Mouse (Mus musculus) T-helper 17 cell (primary cell): ENCODE measurements around the gene Sema3e.

Source experiments
- in situ Hi-C, 2 experiments: fragments of 300-600 bp; cut with MboI, MseI; formaldehyde crosslinking; loops; 1 replicate in 1 of 2; 2 replicates in 1 of 2; pipeline ENCODE4 v1.15.1; 2025; ENCODE audit warnings: high pct_unique_total_duplicates in 2 of 2

Sema3e gene

DNA sequence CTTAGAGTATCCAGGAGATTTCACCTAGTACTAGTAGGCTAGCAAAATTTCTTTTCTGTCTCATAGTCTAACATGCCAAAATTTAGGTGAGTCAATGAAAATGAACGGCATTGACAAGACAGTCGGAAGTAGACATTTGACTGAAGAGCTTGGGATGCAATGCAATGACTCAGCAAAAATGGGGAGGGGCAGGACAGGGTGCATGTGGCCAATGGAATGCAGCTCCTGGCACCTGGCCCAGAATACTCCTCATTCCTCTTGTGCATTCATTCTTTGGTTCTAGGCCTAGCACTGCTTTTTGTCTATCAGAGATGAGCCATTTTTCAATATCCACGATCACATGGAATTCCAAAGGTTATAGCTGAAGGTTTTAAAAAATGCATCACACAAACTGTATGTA is 48.1 kb downstream of the Sema3e start:
- in situ Hi-C loops, result no loop called here

DNA sequence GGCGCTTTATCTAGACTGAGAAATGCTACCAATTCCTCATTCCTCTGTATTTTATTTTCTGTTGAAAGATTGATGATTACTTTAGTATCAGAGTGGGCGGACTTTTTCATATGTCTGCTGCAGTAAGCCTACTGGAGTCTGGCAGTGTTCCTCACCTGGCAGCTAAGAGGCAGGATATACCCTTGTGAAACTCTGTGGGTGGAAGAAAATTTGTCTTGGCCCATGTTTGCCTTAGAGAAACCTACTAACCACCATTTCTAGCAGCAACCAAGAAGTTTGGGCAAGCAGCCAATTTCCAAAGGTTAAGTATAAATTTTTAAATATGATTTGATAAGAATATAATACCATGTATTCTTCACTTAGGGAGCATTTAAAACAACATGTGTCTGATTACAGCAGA is 63.0 kb downstream of the Sema3e start:
- in situ Hi-C loops, result no loop called here

DNA sequence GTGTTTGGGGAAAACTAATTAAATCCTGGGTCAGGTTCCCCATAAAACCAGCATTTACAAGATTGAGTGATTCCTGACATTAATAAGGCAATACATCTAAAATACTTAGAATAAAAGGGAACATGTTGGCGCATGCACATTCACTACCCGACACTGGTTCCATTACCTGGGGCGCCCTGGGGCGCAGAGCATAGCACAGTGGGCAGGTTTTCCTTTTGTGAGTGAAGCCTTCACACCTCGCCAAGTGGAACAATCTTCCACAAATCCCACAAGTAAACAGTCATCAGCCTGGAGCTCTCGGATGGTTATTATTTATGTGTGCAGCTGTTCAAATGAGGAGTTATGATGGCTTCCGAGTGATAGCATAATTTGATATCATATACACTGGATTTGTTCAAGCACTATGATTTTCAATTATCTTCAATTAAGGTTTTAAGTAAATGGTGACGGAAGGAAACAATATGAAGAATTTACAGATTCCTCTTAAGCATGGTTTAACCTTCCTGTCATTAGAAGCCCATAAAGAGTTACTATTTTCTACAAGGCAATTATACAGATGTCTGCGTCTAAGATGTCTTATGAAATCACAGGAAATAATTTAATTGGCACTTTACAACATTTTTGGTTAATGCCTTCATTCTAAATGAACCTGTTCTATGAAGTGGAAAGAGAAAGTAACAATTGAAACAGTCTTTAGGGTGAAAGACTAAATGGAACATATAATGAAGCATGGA is 65.0 kb downstream of the Sema3e start:
- in situ Hi-C loops, result no loop called here

DNA sequence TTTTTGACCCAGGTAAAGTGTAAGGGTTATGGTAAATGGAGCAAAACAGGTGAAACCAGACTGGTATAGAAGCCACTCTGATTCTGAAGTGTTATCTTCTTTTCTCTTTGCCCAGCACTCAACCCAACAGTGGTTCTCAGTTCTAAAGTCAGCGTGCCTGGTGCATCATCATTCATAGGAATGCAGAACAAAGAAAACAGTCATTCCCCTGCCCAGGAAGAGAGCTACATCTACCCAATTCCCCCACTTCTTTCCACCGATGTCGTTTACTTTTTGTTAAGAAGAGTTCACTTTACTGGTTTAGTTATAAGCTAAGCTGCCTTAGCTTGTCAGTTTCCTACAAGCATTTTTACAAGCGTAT is 65.5 kb downstream of the Sema3e start:
- in situ Hi-C loops, result no loop called here

DNA sequence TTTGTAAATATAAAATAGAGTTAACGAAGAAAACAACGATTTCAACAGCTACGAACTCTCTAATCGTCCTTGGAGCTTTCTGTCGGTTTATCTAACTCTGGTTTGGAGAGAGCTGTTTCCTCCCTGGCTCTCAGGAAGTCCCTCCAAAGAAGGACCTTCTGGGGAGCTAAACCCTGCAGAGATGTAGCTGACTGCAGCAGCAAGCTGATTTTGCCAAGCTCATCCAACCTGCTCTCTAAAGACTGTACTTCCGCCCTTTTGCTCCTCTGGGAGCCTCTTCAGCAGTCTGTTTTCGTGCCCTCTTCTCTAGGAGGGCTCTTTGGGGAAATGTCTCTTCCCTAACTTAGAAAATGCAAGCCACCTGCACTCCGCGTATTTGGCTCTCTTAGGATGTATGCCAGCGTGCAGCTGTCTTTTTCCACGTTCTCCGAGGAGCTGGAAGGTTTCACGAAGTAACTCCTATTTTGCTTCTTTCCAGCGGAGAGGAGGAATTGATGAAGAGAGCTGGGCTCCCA is 67.2 kb downstream of the Sema3e start:
- in situ Hi-C loops, result no loop called here

DNA sequence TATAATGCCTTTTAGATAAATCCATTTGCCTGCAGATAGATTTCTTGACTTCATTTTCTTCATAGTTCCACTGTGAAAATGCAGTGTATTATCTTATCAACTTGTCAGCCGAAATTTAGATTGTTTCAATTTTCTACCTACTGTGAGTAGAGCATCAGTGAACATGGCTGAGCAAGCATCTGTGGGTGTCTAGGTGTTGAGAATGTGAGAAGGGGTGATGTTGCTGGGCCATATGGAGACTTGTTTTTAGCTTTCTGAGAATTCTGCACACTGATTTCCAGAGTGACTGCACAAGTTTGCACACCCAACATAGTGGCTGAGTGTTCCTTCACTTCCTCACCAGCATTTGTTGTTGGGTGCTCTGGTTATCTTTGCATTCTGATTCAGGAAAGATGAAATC is 71.1 kb downstream of the Sema3e start:
- in situ Hi-C loops, result no loop called here

DNA sequence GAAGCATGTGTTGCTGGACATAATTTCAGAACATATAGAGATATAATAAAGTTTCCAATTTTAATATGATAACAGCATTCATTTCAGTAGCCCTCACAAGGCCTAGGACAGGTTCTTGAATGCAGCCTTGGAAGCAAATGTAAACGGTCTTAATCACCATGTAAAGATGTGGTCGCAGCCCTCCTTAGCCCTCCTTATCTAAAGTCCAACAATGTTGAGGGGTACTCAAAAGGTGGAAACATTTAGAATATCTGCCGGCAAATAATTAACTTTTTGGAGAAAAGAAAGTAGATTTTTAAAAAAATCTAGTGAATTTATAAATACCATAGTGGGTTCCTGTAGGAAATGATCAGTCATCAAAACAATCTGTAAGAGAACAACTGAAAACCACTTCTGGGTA is 73.6 kb downstream of the Sema3e start:
- in situ Hi-C loops, result no loop called here

DNA sequence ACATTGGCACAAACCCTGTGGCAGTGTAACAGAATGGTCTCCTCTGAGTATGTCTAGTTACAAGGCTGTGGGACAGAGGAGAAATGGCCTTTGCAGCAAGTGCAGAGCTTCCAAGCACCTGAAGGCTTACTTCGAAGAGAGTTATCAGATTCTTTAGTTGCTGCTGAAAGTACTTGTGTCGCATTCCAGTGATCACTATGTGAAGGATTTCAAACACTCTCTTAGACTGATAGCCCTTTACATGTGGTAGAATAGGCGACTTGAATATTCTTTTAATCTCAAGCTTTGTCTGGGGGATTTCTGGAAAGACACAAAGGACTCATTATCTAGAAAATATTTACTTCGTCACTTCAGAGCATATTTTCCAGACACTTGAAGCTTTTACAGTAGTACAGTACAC is 82.3 kb downstream of the Sema3e start:
- in situ Hi-C loops, result no loop called here

DNA sequence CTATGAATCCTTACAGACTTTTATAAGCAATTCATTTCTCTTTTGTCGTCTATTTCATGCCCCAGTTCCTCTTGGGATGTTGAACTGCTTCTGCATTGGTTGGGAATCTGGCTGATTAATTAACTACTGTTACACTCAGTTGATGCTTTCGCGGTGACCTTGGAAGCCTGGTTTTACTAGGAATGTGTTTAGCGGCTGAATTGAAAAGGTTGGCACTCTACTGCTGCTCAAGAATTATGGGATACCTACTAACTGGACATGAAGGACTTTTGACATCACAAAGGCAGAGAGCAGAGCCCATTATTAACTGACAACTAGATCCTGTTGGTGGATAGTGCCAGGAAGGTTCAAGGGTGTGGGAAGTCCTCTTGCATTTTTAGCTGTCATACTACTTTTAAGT is 83.9 kb downstream of the Sema3e start:
- in situ Hi-C loops, result no loop called here

DNA sequence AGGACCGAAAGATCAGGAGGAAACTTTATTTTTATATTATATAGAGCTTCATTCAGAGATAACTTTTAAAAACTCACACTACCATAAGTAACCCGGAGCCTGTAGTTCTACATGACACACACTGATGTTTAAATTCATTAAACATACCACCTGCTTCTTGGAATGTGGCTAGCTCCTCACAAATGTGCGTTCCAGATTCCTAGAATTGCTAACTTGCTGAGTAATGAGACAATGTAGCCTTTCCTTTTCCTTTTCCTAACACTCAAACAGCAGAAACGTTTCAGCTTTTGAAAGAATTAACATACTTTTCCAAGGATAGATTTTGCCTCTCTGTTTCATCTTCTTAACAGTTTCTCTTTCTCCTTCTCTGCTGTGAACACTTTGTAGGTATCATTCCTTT is 86.3 kb downstream of the Sema3e start:
- in situ Hi-C loops, result no loop called here

DNA sequence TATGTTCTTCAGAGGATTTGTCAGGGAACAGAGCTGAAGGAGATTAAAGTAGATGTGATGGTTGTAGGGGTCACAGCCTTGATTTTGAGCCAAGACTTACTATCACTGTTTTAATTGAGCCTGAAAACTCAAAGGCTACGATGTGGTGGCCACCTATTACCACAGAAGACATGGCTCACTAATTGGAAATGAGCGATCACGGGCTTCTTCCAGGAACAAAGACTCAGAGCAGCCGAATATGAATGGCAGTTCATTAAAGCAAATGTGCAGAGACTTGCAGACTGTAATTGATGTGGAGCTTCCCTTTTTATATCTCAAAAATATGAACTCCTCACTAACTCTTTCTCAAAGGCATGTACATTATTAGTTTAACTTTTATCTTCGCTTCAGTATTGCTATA is 96.8 kb downstream of the Sema3e start:
- in situ Hi-C loops, result no loop called here

DNA sequence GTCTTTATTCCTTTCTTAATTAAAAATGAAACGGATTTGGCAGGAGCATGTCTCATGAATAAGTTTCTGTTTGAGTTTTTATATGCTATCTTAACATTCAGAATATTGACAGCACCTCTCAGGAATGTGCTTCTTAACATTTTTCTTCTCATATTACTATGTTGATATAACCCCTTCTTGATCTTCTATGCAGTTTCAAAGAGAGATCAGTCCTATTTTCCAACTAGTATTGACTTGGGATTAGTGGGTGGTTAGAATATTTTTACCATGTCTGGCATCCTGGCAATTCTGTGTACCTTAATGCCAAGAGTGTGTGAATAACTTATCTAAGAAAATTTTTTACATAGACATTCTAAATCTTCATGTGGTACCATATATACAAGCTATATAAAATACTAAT is 101.5 kb downstream of the Sema3e start:
- in situ Hi-C loops, result no loop called here

DNA sequence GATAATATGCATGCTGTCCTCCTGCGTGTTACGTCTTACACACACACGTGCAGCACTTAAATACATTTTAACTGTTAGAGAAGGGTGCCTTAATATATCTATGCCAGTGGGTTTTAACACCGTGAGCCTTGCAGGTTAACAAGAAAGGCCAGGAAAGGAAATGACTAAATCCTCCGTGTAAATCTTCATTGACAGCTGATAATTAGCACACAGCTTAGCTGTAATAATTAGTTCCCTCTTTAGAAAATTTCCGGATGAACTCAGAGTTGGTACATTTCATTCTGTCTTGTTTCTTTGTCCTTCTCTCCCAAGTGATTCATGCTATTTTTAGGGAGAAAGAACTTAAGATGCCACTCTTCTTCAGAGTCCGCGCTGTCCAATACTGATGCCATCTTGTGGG is 110.9 kb downstream of the Sema3e start:
- in situ Hi-C loops, result no loop called here

DNA sequence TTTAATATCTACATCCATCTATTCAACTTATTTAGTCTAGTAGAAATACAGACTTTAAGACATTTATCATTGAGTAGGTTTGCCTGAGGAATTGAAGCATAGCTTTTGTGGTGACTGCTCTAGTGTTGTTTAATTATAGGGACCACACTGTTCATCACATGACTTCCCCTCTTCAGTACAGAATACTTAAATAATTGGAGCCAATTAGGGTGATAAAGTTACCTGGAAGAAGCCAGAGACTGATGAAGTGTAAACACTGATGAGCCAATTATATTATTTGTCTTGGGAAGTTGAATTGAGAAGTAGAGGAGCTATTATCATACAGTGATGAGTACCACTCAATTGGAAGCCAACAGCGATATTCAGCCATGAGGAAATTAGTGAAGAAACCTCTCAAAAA is 113.6 kb downstream of the Sema3e start:
- in situ Hi-C loops, result no loop called here

DNA sequence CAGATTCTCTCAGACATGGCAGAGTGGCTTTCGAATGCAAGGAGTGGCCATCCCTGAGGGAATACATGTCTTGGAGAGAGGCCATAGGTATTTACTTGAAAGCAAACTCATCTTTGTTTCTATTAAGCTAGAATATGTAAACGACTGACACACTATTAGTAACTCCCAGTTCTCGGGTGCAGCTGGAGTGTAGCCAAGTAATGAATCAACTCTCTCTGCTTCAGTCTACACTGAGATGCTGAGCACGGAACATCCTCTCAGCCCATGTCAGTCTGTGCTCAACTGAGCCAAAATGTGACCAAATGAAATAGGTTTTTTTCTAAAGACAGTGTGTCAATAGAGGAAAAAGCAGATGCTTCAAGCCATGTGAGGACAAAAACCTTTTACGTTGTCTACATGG is 137.5 kb downstream of the Sema3e start:
- in situ Hi-C loops, result no loop called here

DNA sequence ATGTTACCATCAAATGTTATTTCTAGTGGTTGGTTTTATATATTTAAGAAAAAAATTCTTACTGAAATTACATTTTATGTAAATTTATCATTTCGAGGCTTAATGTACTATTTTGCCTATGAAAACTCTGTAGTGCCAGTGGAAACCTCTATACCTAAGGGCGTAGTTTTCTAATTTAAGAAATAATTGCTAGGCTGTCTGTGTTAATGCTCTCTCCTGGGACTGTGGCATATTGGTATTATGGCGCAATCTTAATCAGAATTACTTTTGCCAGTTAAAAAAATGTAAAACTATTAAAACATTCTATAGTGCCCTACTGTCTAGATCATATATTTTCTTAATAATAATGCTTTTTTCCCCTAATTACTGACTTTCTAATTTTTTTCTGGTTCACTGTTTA is 138.2 kb downstream of the Sema3e start:
- in situ Hi-C loops, result no loop called here

DNA sequence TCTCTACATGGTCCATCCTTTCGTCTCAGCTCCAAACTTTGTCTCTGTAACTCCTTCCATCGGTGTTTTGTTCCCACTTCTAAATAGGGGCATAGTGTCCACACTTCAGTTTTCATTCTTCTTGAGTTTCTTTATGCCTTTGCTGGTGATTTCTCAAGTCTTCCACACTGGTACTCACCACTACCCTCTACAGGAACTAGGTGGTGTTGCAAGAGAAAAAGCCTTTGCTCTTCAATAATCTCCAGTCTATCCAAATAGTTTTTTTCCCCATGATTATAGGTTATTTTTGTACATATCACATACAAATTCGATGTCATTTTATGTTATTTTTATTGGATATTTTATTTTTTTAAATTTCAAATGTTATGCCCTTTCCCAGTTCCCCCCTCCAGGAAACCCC is 142.7 kb downstream of the Sema3e start:
- in situ Hi-C loops, result no loop called here

DNA sequence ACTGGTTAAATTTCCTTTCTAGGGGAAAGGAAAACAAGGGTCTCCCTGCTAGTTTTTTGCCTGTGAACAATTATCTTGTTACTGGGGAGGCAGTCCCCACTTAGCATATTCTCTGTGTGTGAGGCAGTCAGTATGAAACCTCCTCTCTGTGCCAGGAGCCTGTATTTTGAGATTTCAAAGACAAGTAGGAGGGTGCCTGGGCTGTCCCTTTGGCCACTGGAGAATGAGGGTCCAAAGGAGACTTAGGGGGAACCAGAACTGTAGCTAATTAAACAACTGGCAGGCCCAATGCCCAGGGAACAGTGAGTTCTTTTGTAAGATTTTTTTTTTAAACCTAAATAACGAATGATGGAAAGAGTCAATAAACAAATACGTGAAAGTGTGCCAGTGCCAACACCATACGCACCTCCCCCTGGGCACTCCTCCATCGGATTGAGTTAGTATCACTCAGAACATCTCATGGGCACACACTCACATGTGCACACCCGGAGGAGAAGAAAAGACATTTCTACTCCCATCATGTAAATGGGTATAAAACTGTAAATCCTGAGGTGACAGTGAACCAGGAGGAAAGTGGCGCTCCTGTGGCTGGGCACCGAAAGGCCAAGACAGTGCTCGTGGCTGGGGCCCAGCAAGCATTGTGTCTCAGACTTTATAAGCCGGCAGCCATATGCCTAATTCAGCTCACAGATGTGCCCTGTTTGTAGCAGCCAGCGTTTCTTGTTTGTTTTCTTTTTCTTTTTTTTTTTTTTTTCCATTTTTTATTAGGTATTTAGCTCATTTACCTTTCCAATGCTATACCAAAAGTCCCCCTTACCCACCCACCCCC is 148.5 kb downstream of the Sema3e start:
- in situ Hi-C loops, result no loop called here

DNA sequence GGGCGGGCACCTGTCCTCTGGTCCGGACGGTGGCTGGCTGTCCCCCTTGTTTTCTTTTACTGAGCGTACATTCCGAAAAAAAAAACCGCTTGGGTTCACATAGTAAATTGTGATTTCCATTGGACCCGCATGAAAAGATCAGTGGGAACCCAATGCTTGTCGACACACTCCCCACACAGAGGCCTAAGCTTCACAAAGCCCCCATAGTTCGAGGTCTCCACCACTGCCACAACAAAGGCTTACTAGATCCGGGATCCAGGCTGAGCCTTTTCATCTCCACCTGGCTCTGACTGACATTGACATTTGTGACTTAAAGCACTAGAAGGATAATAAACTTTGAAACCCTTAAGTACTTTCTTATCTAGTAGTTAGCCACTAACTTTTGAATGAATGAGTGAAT is 155.5 kb downstream of the Sema3e start:
- in situ Hi-C loops, result no loop called here

DNA sequence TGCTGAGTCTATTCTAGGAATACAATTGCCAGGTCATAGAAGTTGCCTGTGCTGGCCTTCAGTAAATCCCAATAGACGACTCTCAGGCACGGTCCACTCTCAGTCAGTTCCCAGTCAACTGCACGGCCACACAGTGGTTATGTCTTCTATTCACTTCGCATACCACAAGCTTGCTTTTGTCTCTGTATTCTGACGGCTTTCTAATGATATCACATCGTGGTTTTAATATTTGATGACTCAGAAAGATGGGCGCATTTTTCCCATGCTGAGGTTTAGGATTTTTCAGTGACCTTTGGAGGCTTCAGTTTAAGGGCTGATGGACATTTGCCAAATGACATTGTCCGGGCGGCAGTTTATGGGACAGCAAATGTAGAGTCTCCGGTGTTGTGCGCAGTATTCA is 157.1 kb downstream of the Sema3e start:
- in situ Hi-C loops, result no loop called here

DNA sequence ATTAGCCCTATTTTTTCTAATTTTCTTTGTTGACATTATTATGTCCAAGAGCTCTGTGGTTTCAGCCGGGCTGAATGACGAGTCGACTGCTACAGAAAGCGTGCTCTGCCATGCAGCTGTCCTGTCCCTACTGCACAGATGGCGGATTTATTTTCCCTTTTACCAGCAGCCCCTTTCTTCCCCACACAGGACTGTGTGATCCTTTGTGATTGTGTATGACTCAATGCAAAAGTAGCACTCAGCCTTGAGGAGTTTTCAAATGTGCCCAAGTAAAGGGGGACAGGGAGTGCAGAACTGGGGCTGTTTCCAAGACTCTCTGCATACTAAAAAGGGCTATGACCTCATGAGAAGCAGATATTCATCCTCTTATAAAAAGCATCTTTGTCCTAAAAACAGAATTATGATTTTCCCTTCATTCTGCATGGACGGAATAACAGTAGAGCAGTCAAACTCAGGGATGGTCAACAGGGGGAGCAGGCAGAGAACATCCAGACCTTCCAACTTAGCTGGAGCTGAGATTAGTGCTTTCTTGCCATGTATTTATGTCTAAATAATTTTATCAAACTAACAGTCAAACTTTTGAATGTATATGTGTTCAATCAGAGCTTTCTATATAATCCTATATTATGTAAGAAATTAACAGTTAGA is 170.2 kb downstream of the Sema3e start:
- in situ Hi-C loops, result no loop called here

DNA sequence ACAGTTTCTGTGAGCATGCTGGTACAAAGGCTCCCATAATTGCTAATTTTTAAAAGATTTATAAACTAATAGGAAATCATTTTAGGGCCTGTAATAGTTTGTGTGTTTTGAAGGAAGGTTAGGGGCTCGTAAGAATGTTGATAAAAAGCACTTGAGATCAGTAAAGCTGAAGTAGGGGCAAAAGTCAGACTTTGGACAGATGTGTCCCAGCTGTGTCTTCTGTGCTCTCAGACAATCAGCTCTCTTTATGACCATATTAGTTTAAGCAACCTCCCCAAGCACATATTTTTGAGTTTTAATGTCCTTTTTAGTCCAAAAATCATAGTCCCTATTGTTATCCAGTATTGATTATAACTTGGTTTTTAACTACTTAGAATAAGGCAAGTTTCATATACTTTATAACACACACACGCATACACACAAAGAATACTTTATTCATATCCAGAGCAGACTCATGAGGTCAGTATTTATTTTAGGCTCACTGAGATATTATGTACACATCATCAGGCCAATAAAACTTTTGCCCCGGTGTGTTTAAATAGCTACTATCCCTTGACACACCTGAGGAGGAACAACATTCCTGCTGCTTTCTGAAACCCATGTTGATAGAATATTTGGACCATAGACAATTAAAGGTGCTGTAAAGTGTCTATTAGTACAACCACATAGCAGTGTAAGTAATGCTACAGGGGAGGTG is 173.4 kb downstream of the Sema3e start:
- in situ Hi-C loops, result no loop called here
